Mouse (Mus musculus): Measurements from ENCODE around the gene Gm17677. TPM values are rescaled to one million over a fixed set of nuclear protein-coding genes. Genes with fewer than 3 reads are reported as not detected.

Gm17677 gene
- polyA plus RNA-seq (2012; rRNA removed), result not detected in 2 replicates

DNA sequence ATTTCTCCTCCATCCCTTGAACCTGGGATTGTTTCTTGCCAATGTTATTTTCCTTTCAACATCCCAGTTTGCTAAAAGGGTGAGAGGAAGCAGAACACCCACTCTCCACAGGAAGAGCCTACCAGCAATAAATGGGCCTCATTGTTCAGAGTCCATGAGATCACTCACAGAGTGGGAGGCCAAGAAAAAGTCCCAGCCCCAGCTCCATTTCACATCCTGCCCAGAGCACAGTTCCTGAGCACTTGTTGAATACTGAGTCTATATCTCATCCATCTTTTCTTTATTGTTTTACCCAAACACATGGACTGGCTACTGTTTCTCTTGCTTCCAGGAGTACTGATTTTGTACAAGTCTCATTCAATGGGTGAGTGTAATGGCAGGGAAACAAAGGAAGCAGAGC lies at the start of gene Gm17677:
Gene Gm17677 (plus strand): TSS at position 301 of the 400 bp plus-strand sequence.
- DNase-seq (ENCODE audit: extremely low spot score in 1 of 2, low spot score in 1 of 2), result no peak

DNA sequence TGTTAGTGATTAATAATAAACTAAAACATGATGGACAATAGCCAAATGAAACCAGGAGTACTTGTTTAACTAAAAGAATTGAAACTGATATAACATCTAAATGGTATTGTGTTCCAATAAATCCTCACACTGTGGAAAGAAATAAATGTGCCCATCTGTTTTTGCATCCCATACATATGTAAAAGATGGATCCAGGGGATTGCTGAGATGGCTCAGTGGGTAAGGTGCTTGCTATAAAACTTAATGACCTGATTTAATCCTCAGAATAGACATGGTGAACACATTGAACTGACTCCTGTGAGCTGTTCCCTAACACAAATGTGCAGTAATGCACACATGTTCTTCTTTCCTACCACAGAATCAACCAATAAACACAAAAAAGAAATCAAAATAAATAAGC lies 48.9 kb upstream of the Gm17677 start:
- DNase-seq (ENCODE audit: extremely low spot score in 1 of 2, low spot score in 1 of 2), result no peak

DNA sequence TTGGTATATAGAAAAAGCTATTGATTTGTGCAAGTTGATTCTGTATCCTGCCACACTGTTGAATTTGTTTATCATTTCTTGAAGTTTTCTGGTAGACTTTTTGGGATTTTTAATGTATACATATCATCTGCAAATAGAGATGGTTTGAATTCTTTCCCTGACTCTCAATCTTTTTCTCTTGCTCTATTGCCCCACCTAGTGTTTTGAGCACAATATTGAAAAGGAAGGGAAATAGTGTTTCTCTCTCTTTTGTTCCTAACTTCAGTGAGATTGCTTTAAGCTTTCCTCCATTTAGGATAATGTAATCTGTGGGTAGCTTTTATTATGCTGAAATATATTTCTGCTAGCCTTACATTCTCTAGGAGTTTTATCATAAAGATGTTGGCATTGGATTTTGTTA lies 33.6 kb upstream of the Gm17677 start:
- DNase-seq (ENCODE audit: extremely low spot score in 1 of 2, low spot score in 1 of 2), result peak in 1 of 2 experiments; percentile 33

DNA sequence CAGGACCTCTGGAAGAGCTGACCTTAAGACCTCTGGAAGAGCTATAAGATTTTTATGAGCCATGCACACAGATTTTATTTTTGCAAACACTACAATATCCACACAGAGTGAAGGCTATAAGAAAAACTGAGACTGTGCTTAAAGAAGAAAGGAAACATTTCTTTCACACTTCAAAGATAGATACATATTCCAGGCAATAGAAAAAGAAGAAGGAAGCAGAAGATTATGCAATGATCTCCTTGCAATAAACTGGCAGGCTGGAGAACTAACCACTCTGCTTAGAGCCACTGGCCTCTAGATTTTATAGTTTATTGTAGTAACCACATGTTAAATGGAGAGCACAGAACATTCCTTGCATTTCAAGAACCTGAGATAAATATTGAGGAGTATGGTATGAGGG lies 16.0 kb downstream of the Gm17677 start:
- DNase-seq (ENCODE audit: extremely low spot score in 1 of 2, low spot score in 1 of 2), result peak in 1 of 2 experiments; percentile 5

DNA sequence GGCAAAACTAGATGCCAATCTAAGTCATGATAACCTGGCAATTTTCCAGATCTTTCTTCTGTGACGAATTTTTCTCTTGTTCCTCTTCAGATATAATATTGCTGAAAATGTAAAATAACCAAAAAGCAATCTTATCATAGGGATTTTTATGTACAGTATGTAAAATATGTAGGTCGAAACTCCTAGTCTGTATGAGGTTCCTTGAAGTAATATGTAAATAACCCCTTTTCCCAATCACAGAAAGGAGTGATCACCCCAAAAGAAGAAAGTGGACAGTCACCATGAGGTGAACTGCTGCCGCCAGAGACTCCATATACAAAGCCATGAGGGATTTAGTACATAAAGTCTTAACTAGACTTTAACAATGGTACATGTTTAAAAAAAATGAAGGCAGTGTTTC lies 37.2 kb downstream of the Gm17677 start, which contains the start of gene Gm17727:
Gene Gm17727 (minus strand): TSS at position 101 of the 400 bp plus-strand sequence.
- DNase-seq (ENCODE audit: extremely low spot score in 1 of 2, low spot score in 1 of 2), result no peak

DNA sequence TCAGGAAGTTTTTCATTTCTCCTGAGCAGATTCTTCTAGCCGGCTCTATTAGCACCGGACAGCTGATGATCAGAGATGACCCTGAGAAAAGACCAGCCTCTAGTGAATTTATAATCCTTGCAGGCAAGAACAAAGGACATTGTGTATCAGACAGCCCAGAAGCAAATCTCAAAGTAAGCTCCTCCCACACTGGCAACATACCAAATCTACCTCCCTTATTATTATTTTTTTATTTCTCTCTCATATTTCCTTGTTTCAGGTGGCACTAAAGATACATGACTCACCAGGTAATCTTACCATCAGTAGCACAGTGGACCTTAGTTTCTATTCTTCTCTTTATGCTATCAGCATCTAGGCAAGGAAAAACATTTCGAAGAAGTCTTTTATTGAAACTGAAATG lies 49.2 kb downstream of the Gm17677 start, which contains the start of the genes Gm27235 and D730048I06Rik:
Gene Gm27235 (minus strand): TSS at position 101 of the 400 bp plus-strand sequence.
Gene D730048I06Rik (minus strand): TSS at position 112 of the 400 bp plus-strand sequence.
- no peak for DNase-seq (ENCODE audit: extremely low spot score in 1 of 2, low spot score in 1 of 2)

Other genes starting within 250 kb of the Gm17677 start
- not detected in 2 replicates for gene Gm1113, start 222.8 kb upstream of the Gm17677 start, polyA plus RNA-seq (2012; rRNA removed)
- 13.5 and 15.5 TPM in 2 replicates for gene Ddx25, start 182.5 kb upstream of the Gm17677 start, polyA plus RNA-seq (2012; rRNA removed)
- 12.3 and 13.3 TPM in 2 replicates for gene Pus3, start 182.5 kb upstream of the Gm17677 start, polyA plus RNA-seq (2012; rRNA removed)
- 0.57 and 0.70 TPM in 2 replicates for gene Pate2, start 170.8 kb upstream of the Gm17677 start, polyA plus RNA-seq (2012; rRNA removed)
- gene Hyls1, start 170.7 kb upstream of the Gm17677 start, polyA plus RNA-seq (2012; rRNA removed), result 5.0 and 6.2 TPM in 2 replicates
- not detected in 2 replicates for gene Pate4, start 129.1 kb upstream of the Gm17677 start, polyA plus RNA-seq (2012; rRNA removed)
- gene Pate3, start 92.8 kb upstream of the Gm17677 start, polyA plus RNA-seq (2012; rRNA removed), result not detected in 2 replicates
- not detected in 2 replicates for gene Pate1, start 53.7 kb upstream of the Gm17677 start, polyA plus RNA-seq (2012; rRNA removed)
- not detected in 2 replicates for gene Gm17727, start 37.1 kb downstream of the Gm17677 start, polyA plus RNA-seq (2012; rRNA removed)
- gene Gm27235, start 49.1 kb downstream of the Gm17677 start, polyA plus RNA-seq (2012; rRNA removed), result not detected in 2 replicates
- gene D730048I06Rik, start 49.1 kb downstream of the Gm17677 start, polyA plus RNA-seq (2012; rRNA removed), result not detected in 2 replicates
- gene 9230110F15Rik, start 103.1 kb downstream of the Gm17677 start, polyA plus RNA-seq (2012; rRNA removed), result not detected in 2 replicates
- not detected in 2 replicates for gene 9230113P08Rik, start 167.4 kb downstream of the Gm17677 start, polyA plus RNA-seq (2012; rRNA removed)